Mouse (Mus musculus) layer of hippocampus, adult 2 months (tissue): ENCODE data around the gene Adm. TPM values are rescaled to one million over a fixed set of nuclear protein-coding genes. Genes with fewer than 3 reads are reported as not detected.
"Not testable (repeated sequence)": the region's sequence is repeated elsewhere in the genome, so short reads cannot be mapped to it uniquely, and the experiment has no call there.

Experiments used
- DNase-seq, 2 experiments: peaks; one replicate each; pipeline ENCODE4 v3.0.0; 2022; ENCODE audit warnings: low spot score in 2 of 2
- H3K27ac ChIP-seq: fragments of 200-600 bp; 2 replicates; pipeline ENCODE4 v1.8.1; 2022
- H3K4me3 ChIP-seq: fragments of 200-600 bp; 2 replicates; pipeline ENCODE4 v1.8.1; 2022; ENCODE audit warnings: mild to moderate bottlenecking
- CTCF ChIP-seq: fragments of 200-600 bp; conservative IDR thresholded peaks from 2 replicates; pipeline ENCODE4 v1.8.1; 2022; ENCODE audit warnings: antibody characterized with exemption, mild to moderate bottlenecking, moderate library complexity
- total RNA-seq, 2 experiments: library from RNA; stranded (reverse); gene quantifications; 2 replicates each; pipeline ENCODE4 v1.2.3; 2021

Adm gene
- total RNA-seq, 2 experiments from 2014 or later: 1.1 to 1.6 TPM

GRCm38 (mm10) chr7:110636559-110636958, 9.1 kb downstream of the Adm start:
- TF ChIP-seq CTCF: no peak
- no peak overlapping the region for H3K4me3 ChIP-seq
- DNase-seq: no peak

DNA sequence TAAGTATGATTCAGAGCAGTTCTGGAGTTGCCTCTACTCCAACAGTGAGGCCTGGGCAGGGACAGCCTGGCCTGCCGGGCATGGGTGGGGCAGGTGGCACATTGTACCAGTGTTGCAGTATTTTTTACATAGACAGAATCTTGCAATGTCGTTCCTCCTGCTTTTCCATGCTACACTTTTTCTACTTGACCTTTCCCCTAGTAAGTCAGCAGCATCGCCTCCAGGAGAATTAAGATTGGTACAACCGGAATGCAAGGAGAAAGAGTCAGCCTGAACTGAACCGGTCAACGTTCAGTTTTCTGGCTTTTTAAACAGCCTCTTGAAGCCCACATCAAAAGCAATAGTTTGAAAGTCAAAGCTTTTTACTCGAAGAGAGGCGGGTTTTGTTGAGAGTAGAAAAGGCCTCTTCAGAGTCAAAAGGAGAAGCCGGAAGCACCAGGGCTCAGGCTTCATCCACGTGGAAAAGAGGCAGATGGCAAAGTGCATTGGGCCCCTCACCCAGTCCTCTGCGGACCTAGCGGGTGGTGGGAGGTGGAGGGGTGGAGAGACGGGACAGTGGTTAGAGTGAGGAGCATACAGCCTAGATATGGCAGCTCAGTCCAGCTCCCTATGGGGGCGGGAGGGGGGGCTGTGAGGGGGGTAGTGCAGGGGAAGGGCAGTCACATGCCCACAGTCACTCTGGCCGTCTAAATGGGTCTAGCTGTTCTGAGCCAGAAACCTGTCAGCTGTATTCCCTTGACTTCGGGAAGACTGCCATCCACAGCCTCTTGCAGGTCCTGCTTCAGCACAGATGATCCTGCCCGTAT, 11.0 kb downstream of the Adm start:
- DNase-seq: no peak
- no peak for TF ChIP-seq CTCF
- Histone ChIP-seq H3K4me3 (no peak overlapping the region), H3K27ac (no peak overlapping the region)

More at GRCm38 (mm10) chr7:110636559-110636958, 9.1 kb downstream of the Adm start:
- H3K27ac ChIP-seq: no peak overlapping the region

DNA sequence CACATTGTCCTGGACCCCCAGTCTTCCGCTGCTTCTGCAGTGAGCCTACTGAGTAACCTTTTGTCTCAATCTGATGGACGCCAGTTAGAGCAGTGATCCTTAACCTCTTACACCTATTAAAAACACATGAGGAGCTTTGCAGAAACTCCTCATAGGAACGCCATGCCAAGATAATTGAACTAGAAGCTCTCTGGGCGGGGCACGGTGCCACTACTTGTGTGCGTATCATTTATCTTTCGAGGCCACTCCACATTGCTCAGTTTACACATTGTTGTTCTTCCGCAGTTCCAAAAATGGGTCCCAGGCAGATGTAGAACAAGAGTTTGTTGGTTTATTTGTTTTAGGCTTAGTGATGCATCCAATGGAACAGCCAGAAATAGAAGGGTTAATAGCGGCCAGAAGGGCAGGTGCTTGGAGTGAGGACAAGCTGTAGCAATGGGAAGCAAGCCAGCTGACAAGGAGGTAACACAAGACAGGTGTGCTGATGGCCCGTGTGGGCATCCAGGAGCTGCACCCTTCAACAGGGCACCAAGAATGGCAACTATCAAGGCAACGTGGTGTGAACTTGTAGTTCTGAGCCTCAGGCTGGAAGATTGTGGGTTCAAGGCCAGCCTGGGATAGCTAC, 11.9 kb downstream of the Adm start:
- no peak for DNase-seq
- TF ChIP-seq CTCF: no peak
- H3K4me3 ChIP-seq: no peak overlapping the region
- no peak overlapping the region for H3K27ac ChIP-seq

GRCm38 (mm10) chr7:110639958-110640357, 12.5 kb downstream of the Adm start:
- H3K27ac ChIP-seq: not testable (repeated sequence)

DNA sequence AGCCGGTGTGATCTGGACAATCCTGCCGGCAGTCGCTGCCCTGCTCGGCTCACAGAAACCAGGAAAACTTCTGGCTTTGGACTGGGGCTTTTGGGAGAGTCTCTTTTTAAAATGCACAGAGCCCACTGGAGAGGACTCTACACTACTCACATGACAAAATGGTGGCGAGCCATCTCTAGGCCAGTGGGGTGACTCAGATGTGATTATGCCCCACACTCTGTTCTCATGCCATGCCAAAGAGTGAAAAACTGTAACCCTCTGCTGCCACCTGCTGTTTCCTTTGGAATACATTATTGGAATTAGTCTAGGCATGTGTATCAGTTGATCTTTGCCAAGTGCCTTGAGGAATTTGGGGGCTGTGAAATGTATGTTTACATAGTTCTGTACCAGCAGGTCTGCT, 17.9 kb downstream of the Adm start:
- DNase-seq: peak; percentile 69 to 83
- H3K4me3 ChIP-seq: no peak overlapping the region
- peak; percentile 85 for TF ChIP-seq CTCF
- H3K27ac ChIP-seq: no peak overlapping the region

More at GRCm38 (mm10) chr7:110639958-110640357, 12.5 kb downstream of the Adm start:
- DNase-seq, H3K4me3 ChIP-seq: not testable (repeated sequence)

DNA sequence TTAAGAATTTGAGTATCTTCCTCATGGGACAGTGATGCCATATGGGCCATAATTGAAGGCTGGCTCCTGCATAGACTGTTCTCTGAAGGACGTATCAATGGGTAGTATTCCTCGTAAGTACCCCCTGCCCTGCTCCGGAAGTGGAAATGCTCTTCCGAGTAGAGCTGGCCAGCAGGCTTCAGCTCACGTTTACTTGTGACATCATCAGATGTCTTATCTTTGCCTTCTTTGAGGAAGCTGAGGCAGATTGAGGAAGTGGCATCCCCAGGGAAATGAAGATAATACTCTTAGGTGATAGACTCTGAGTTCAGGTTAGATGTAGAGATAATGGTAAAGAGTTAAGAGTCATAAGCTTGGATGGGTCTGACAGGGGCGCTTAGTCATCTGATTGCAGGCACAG, 18.4 kb downstream of the Adm start:
- no peak overlapping the region for H3K4me3 ChIP-seq
- H3K27ac ChIP-seq: no peak overlapping the region
- no peak for TF ChIP-seq CTCF
- no peak for DNase-seq

DNA sequence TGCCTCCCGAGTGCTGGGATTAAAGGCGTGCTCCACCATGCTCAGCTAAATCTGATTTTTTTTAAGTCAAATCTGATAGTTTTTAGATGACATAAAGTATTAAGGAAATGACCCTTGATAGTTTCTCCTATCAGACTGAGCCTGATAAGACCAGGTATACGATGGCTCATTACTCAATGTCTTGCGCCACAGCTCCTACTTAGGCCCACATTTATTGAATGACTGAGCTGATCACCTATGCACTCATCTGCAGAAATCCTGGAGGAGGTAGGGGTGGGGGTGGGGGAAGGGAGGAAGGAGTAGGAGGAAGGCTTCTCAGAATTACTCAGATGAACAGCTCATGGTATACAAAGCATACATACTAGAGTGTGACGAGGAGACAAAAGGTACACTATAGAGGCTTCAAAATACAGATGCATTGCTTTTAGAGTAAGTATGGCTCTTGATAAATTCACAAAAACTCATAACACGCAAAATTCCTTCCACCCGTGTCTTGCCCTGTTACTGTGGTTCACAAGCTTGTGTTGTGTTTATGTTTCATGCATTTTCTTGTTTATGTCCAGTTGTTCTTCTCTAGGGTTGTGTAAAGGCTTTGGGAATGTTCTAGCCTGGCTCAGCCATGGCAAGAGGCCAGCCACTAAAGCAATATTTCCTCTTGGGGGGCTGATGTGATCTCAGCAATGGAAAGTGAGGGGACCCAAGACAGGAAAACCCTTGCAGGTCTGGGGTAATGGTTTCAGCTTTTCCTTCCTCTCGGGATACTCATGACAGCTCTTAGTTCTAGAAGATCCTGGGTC, 19.3 kb downstream of the Adm start:
- DNase-seq: no peak
- TF ChIP-seq CTCF: no peak
- Histone ChIP-seq H3K4me3 (no peak overlapping the region), H3K27ac (no peak overlapping the region)

DNA sequence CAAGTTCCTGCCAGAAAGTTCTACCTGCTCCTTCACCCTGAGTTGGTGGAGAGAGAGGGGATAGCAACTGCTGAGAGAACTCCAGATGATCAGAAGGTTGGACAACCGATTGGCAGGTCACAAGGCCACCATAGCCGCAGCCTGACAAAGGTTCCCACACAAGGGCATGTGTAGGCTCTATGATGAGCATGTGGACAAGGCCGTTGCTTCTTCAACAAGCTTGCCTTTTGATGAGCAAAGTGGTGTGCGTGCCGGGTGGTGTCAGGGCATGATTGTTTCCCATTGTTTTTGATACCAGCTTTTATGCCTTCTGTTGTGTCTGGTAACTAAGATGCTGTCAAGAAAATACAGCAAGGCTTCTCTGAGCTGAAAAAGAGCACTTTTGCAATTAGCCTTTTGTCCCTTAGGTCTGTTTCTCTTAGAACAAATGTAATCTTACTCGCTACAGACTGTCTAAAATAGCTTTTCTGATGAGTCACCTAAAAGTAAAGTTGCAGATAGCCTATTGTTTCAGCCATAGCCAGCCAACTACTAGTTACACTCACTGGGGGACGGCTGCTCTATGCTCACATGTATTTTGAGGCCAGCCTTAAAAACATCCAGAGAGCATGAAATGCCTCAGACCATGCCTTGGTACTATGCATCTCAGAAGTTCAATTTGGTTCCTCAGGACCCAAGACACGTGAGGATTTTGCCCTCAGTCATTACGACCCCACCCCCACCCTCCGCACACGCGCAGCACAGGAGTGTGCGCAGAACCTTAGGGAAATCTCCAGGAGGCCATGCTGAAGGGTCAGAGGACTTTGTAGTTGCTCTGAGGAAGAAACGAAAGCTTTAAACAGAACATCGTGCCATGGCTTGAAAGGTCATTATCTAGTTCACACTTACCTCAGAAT, 20.3 kb downstream of the Adm start:
- Histone ChIP-seq H3K27ac (no peak overlapping the region), H3K4me3 (no peak overlapping the region)
- no peak for DNase-seq
- TF ChIP-seq CTCF: no peak

DNA sequence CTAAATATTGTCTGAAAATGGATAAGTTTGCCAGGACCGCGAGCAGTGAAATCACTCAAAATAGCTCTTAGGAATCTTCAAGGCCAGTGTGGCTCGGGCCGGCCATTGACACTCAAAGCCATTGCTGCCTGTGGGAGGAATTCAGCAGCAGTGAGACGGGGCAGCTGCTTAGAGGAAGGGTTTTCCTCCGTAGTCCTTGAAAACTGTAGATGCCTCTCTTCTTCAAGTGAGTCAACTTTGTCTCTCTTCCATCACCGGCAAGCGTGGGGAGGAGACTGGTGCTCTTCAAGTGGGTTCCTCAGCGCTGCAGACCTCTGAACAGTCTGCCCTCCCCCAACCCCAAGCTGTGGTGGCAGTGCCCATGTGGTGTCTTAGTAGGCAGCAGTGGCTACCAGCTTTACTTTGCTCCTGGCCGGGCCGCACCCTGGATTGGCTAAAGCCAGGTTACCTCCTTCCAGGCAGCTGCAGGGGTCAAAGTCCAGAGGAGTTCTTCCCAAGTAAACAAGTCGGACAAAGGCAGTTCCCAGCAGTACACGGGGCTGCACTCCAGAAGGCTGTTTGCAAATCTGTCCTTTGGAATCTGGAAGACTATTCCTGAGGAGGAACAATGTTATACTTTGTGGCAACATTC, 21.1 kb downstream of the Adm start:
- no peak for TF ChIP-seq CTCF
- Histone ChIP-seq H3K27ac (no peak overlapping the region), H3K4me3 (no peak overlapping the region)
- DNase-seq: no peak

- peak; percentile 43 for TF ChIP-seq CTCF
- no peak for DNase-seq
- Histone ChIP-seq H3K27ac (no peak overlapping the region), H3K4me3 (no peak overlapping the region)
Observed at GRCm38 (mm10) chr7:110649133-110649987, 21.9 kb downstream of the Adm start.

- Histone ChIP-seq H3K27ac (no peak overlapping the region), H3K4me3 (no peak overlapping the region)
- TF ChIP-seq CTCF: no peak
- no peak for DNase-seq
Observed at GRCm38 (mm10) chr7:110650491-110650890, 23.0 kb downstream of the Adm start.
